Mouse (Mus musculus) midbrain, embryonic 11.5 days (tissue): ENCODE measurements around the gene Adam23. TPM values are rescaled to one million over a fixed set of nuclear protein-coding genes. Genes with fewer than 3 reads are reported as not detected.
A peak's percentile ranks its signal among the peaks of the same experiment; 100 is the strongest.
"Not testable (repeated sequence)": the region's sequence is repeated elsewhere in the genome, so short reads cannot be mapped to it uniquely, and the experiment has no call there.

ENCODE experiments used
- ATAC-seq: fragments of 200-750 bp; cut with Nextera tagmentation; 2 replicates; pipeline ENCODE4 v1.8.0; 2017; ENCODE audit warnings: moderate TSS enrichment, moderate library complexity; ENCODE audit not compliant: low FRiP score
- DNase-seq: peaks from one replicate; pipeline ENCODE4 v3.0.0; 2015; ENCODE audit warnings: low spot score; ENCODE audit errors: missing footprints
- H3K27ac ChIP-seq: fragments of 300-500 bp; sonication (generic); 2 replicates; pipeline ENCODE4 v1.5.1; 2014; ENCODE audit warnings: low read depth, low read length
- H3K27me3 ChIP-seq: fragments of 300-500 bp; sonication (generic); 2 replicates; pipeline ENCODE4 v1.6.1; 2014; ENCODE audit warnings: mild to moderate bottlenecking, low read length, moderate library complexity, mixed read lengths; ENCODE audit not compliant: control insufficient read depth, insufficient read depth
- H3K36me3 ChIP-seq: fragments of 300-500 bp; sonication (generic); 2 replicates; pipeline ENCODE4 v1.6.1; 2014; ENCODE audit warnings: mild to moderate bottlenecking, low read length, moderate library complexity, mixed read lengths; ENCODE audit not compliant: control insufficient read depth, insufficient read depth
- H3K4me1 ChIP-seq: fragments of 300-500 bp; sonication (generic); 2 replicates; pipeline ENCODE4 v1.6.1; 2014; ENCODE audit warnings: low read length; ENCODE audit not compliant: control insufficient read depth, insufficient read depth
- H3K4me2 ChIP-seq: fragments of 300-500 bp; sonication (generic); 2 replicates; pipeline ENCODE4 v1.6.1; 2014; ENCODE audit warnings: mild to moderate bottlenecking, moderate library complexity
- H3K4me3 ChIP-seq: fragments of 300-500 bp; sonication (generic); 2 replicates; pipeline ENCODE4 v1.5.1; 2014; ENCODE audit warnings: low read depth, low read length
- H3K9ac ChIP-seq: fragments of 300-500 bp; sonication (generic); 2 replicates; pipeline ENCODE4 v1.6.1; 2014; ENCODE audit warnings: low read length
- H3K9me3 ChIP-seq: fragments of 300-500 bp; sonication (generic); 2 replicates; pipeline ENCODE4 v1.6.1; 2016; ENCODE audit warnings: low read length; ENCODE audit not compliant: control insufficient read depth
- WGBS: fragments of 180-500 bp; shearing (Covaris S2); extraction: QIAGEN DNeasy Blood & Tissue Kit; methylation state at CpG from one replicate; pipeline ENCODE4 v1.1.7; 2014; 5-methylcytosine and 5-hydroxymethylcytosine counted together
- polyA plus RNA-seq: library from polyadenylated mRNA; unstranded; fragments of >200 nt; fragmentation: Nextera tagmentation; extraction: Ambion mirVana; gene quantifications from 2 replicates; pipeline ENCODE4 v1.2.1, GENCODE M21; 2014

The Adam23 gene
- polyA plus RNA-seq, 1 experiment from 2014 or later, result 8.0 TPM

- 90% methylated on average over 8 of the region's 8 CpGs for WGBS
- H3K27ac ChIP-seq, result no peak overlapping the region
- H3K9ac ChIP-seq, result no peak overlapping the region
- DNase-seq (no peak), ATAC-seq (no peak)
- peaks cover 5% of the 10 kb centered on the region for H3K4me1 ChIP-seq
- H3K27me3 ChIP-seq, result no peaks in the 10 kb centered on the region
- H3K36me3 ChIP-seq, result no peaks in the 10 kb centered on the region
- no peak overlapping the region for H3K4me2 ChIP-seq
- no peaks in the 10 kb centered on the region for H3K9me3 ChIP-seq
- no peak overlapping the region for H3K4me3 ChIP-seq
These were observed 133.5 kb downstream of the Adam23 start for GRCm38 (mm10) chr1:63579153-63579552.

- H3K9ac ChIP-seq, result no peak overlapping the region
- WGBS, result 70% methylated on average over 7 of the region's 7 CpGs
- no peak for ATAC-seq
- H3K36me3 ChIP-seq, result no peaks in the 10 kb centered on the region
- no peak overlapping the region for H3K4me3 ChIP-seq
- H3K4me2 ChIP-seq, result no peak overlapping the region
- no peaks in the 10 kb centered on the region for H3K4me1 ChIP-seq
- no peak for DNase-seq
- H3K9me3 ChIP-seq, result no peaks in the 10 kb centered on the region
- no peaks in the 10 kb centered on the region for H3K27me3 ChIP-seq
- H3K27ac ChIP-seq, result no peak overlapping the region
These were observed 141.2 kb downstream of the Adam23 start for GRCm38 (mm10) chr1:63586869-63587268.

GRCm38 (mm10) chr1:63603870-63604500 lies 158.3 kb downstream of the Adam23 start:
- ATAC-seq, result no peak
- WGBS, result 76% methylated on average over 3 of the region's 3 CpGs

GRCm38 (mm10) chr1:63609613-63610012 lies 163.9 kb downstream of the Adam23 start:
- DNase-seq, result no peak
- no peaks in the 10 kb centered on the region for H3K9me3 ChIP-seq
- 91% methylated on average over 4 of the region's 4 CpGs for whole genome bisulfite sequencing

More at GRCm38 (mm10) chr1:63603870-63604500, 158.3 kb downstream of the Adam23 start:
- H3K4me3 ChIP-seq, result no peak overlapping the region
- H3K27me3 ChIP-seq, result no peaks in the 10 kb centered on the region
- H3K9me3 ChIP-seq, result no peaks in the 10 kb centered on the region
- no peaks in the 10 kb centered on the region for H3K4me1 ChIP-seq
- H3K27ac ChIP-seq, result no peak overlapping the region
- no peak overlapping the region for H3K9ac ChIP-seq
- H3K36me3 ChIP-seq, result no peaks in the 10 kb centered on the region
- H3K4me2 ChIP-seq, result no peak overlapping the region
- DNase-seq, result no peak

GRCm38 (mm10) chr1:63614594-63614993 lies 168.9 kb downstream of the Adam23 start:
- Histone ChIP-seq H3K36me3 (no peaks in the 10 kb centered on the region), H3K27ac (no peak overlapping the region), H3K4me2 (peak overlapping the region; percentile 24), H3K4me3 (no peak overlapping the region), H3K4me1 (peaks cover 3% of the 10 kb centered on the region; the same call in 1 of the 2 replicates), H3K9ac (no peak overlapping the region), H3K27me3 (no peaks in the 10 kb centered on the region), H3K9me3 (no peaks in the 10 kb centered on the region)
- peak; percentile 94 for DNase-seq
- WGBS, result 1% methylated on average over 11 of the region's 11 CpGs
- ATAC-seq, result no peak

More at GRCm38 (mm10) chr1:63609613-63610012, 163.9 kb downstream of the Adam23 start:
- H3K27ac ChIP-seq, result no peak overlapping the region
- H3K27me3 ChIP-seq, result no peaks in the 10 kb centered on the region
- H3K4me3 ChIP-seq, result no peak overlapping the region
- H3K4me1 ChIP-seq, result peaks cover 3% of the 10 kb centered on the region; the same call in 1 of the 2 replicates
- no peak overlapping the region for H3K9ac ChIP-seq
- ATAC-seq, result no peak
- H3K36me3 ChIP-seq, result no peaks in the 10 kb centered on the region
- H3K4me2 ChIP-seq, result no peak overlapping the region

GRCm38 (mm10) chr1:63615668-63616067 lies 170.0 kb downstream of the Adam23 start, which contains the start of gene Gm39653:
Gm39653 (plus strand) TSS chr1:63615968.
- Histone ChIP-seq H3K4me2 (no peak within 1 kb of the TSS), H3K9me3 (no peaks in the 10 kb centered on the region), H3K4me3 (no peak within 1 kb of the TSS), H3K27me3 (no peaks in the 10 kb centered on the region), H3K4me1 (peaks cover 3% of the 10 kb centered on the region; the same call in 1 of the 2 replicates), H3K9ac (no peak within 1 kb of the TSS), H3K36me3 (no peaks in the 10 kb centered on the region), H3K27ac (no peak within 1 kb of the TSS)
- no peak for ATAC-seq
- DNase-seq, result no peak
- 77% methylated on average over 3 of the region's 3 CpGs for WGBS

GRCm38 (mm10) chr1:63628211-63628610 lies 182.5 kb downstream of the Adam23 start:
- no peak for ATAC-seq
- no peak overlapping the region for H3K27ac ChIP-seq
- H3K4me2 ChIP-seq, result no peak overlapping the region
- no peak for DNase-seq
- H3K36me3 ChIP-seq, result no peaks in the 10 kb centered on the region
- H3K4me3 ChIP-seq, result no peak overlapping the region
- no peaks in the 10 kb centered on the region for H3K27me3 ChIP-seq
- H3K4me1 ChIP-seq, result no peaks in the 10 kb centered on the region
- no peaks in the 10 kb centered on the region for H3K9me3 ChIP-seq
- WGBS, result 61% methylated on average over 2 of the region's 2 CpGs
- no peak overlapping the region for H3K9ac ChIP-seq

GRCm38 (mm10) chr1:63630390-63630789 lies 184.7 kb downstream of the Adam23 start:
- not testable (repeated sequence) for H3K9me3 ChIP-seq, H3K4me3 ChIP-seq, H3K9ac ChIP-seq, H3K4me2 ChIP-seq, DNase-seq, H3K27me3 ChIP-seq, H3K27ac ChIP-seq, H3K4me1 ChIP-seq, ATAC-seq, H3K36me3 ChIP-seq

GRCm38 (mm10) chr1:63639921-63640320 lies 194.2 kb downstream of the Adam23 start:
- WGBS, result 83% methylated on average over 6 of the region's 6 CpGs
- no peak overlapping the region for H3K4me2 ChIP-seq
- ATAC-seq, result no peak

More at GRCm38 (mm10) chr1:63639921-63640320, 194.2 kb downstream of the Adam23 start:
- Histone ChIP-seq H3K4me3 (no peak overlapping the region), H3K9ac (no peak overlapping the region), H3K36me3 (no peaks in the 10 kb centered on the region), H3K27me3 (no peaks in the 10 kb centered on the region), H3K4me1 (no peaks in the 10 kb centered on the region), H3K9me3 (no peaks in the 10 kb centered on the region), H3K27ac (no peak overlapping the region)
- no peak for DNase-seq
